Mouse (Mus musculus) liver, adult 2 months (tissue): ENCODE measurements around the gene Rae1.

Experiments used
- CTCF ChIP-seq: fragments of 200-500 bp; IDR thresholded peaks from 2 replicates; pipeline ENCODE4 v1.5.1; 2011; ENCODE audit warnings: low read depth, low read length, control low read depth
- POLR2A ChIP-seq: fragments of 200-500 bp; IDR thresholded peaks from 2 replicates; pipeline ENCODE4 v1.6.1; 2011; ENCODE audit warnings: low read length, control low read depth; ENCODE audit not compliant: insufficient read depth; ENCODE audit errors: extremely low read depth

- TF ChIP-seq CTCF (no peak), POLR2A (no peak)
Measured at GRCm38 (mm10) chr2:172966480-172966879, 33.4 kb upstream of the Rae1 start.
